Mouse (Mus musculus) kidney, embryonic 14.5 days (tissue): Measurements from ENCODE around the gene Bcl9l. TPM values are rescaled to one million over a fixed set of nuclear protein-coding genes. Genes with fewer than 3 reads are reported as not detected.

Source experiments
- ATAC-seq: fragments of 200-750 bp; cut with Nextera tagmentation; 2 replicates; pipeline ENCODE4 v1.8.0; 2017; ENCODE audit warnings: moderate number of reproducible peaks, mild to moderate bottlenecking, moderate TSS enrichment, moderate library complexity; ENCODE audit not compliant: low FRiP score, low TSS enrichment
- H3K27ac ChIP-seq: fragments of 300-500 bp; sonication (generic); 2 replicates; pipeline ENCODE4 v1.5.1; 2014; ENCODE audit warnings: low read depth, mild to moderate bottlenecking, low read length, moderate library complexity, mixed read lengths
- H3K27me3 ChIP-seq: fragments of 300-500 bp; sonication (generic); 2 replicates; pipeline ENCODE4 v1.6.1; 2014; ENCODE audit warnings: mild to moderate bottlenecking, low read length; ENCODE audit not compliant: control insufficient read depth, insufficient read depth
- H3K36me3 ChIP-seq: fragments of 300-500 bp; sonication (generic); 2 replicates; pipeline ENCODE4 v1.6.1; 2014; ENCODE audit warnings: low read length, mixed read lengths; ENCODE audit not compliant: control insufficient read depth, insufficient read depth
- H3K4me1 ChIP-seq: fragments of 300-500 bp; sonication (generic); 2 replicates; pipeline ENCODE4 v1.6.1; 2014; ENCODE audit warnings: low read length, mixed read lengths; ENCODE audit not compliant: control insufficient read depth, insufficient read depth
- H3K4me2 ChIP-seq: fragments of 300-500 bp; sonication (generic); replicated peaks from 2 replicates; pipeline ENCODE4 v1.6.1; 2014; ENCODE audit warnings: low read depth, mild to moderate bottlenecking, low read length
- H3K4me3 ChIP-seq: fragments of 300-500 bp; sonication (generic); 2 replicates; pipeline ENCODE4 v1.5.1; 2014; ENCODE audit warnings: mild to moderate bottlenecking, low read length
- H3K9ac ChIP-seq: fragments of 300-500 bp; sonication (generic); 2 replicates; pipeline ENCODE4 v1.6.1; 2014; ENCODE audit warnings: low read depth, mild to moderate bottlenecking, low read length, moderate library complexity
- H3K9me3 ChIP-seq: fragments of 300-500 bp; sonication (generic); 2 replicates; pipeline ENCODE4 v1.6.1; 2016; ENCODE audit warnings: low read length; ENCODE audit not compliant: control insufficient read depth
- WGBS: fragments of 180-500 bp; shearing (Covaris S2); extraction: QIAGEN DNeasy Blood & Tissue Kit; methylation state at CpG from one replicate; pipeline ENCODE4 v1.1.7; 2014; 5-methylcytosine and 5-hydroxymethylcytosine counted together
- polyA plus RNA-seq: library from polyadenylated mRNA; unstranded; fragments of >200 nt; fragmentation: Nextera tagmentation; extraction: Ambion mirVana; gene quantifications from 2 replicates; pipeline ENCODE4 v1.2.1, GENCODE M21; 2014

Gene Bcl9l
- polyA plus RNA-seq, 1 experiment from 2014 or later: 14.5 TPM

DNA sequence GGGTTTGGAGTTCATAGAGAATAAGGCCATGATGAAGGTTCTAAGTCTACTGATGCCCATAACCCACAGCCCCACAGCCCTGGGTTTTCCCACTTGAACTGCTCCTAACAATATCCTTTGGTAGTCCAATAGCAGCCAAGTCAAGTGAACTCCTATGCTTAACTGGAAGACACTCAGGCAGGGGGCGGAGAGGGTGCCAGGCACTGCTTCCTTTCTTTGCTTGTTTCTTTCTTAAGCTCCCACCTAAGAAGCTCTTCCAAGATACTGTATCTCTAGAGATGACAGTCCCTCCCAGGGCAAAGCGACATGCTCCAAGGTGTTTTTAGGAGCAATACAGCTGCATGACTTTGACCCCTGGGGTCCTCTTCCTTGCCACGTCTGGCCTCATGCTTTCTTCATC lies 42.4 kb downstream of the Bcl9l start:
- H3K4me2 ChIP-seq: no peak overlapping the region
- no peak overlapping the region for H3K9ac ChIP-seq
- ATAC-seq: no peak
- no peak overlapping the region for H3K27ac ChIP-seq
- no peak overlapping the region for H3K4me3 ChIP-seq
- H3K4me1 ChIP-seq: no peaks in the 10 kb centered on the region
- no peaks in the 10 kb centered on the region for H3K36me3 ChIP-seq
- WGBS: 74% methylated on average over 3 of the region's 3 CpGs
- no peaks in the 10 kb centered on the region for H3K9me3 ChIP-seq
- H3K27me3 ChIP-seq: no peaks in the 10 kb centered on the region

GRCm38 (mm10) chr9:44525589-44525988 lies 43.0 kb downstream of the Bcl9l start:
- no peak for ATAC-seq
- WGBS: 88% methylated on average over 8 of the region's 8 CpGs
- Histone ChIP-seq H3K27ac (no peak overlapping the region), H3K9ac (no peak overlapping the region), H3K4me2 (no peak overlapping the region), H3K4me1 (no peaks in the 10 kb centered on the region), H3K4me3 (no peak overlapping the region), H3K27me3 (no peaks in the 10 kb centered on the region), H3K9me3 (no peaks in the 10 kb centered on the region), H3K36me3 (no peaks in the 10 kb centered on the region)

- Histone ChIP-seq H3K27ac (no peak overlapping the region), H3K36me3 (no peaks in the 10 kb centered on the region), H3K27me3 (no peaks in the 10 kb centered on the region), H3K9me3 (no peaks in the 10 kb centered on the region), H3K9ac (no peak overlapping the region), H3K4me2 (no peak overlapping the region), H3K4me1 (no peaks in the 10 kb centered on the region), H3K4me3 (no peak overlapping the region)
- WGBS: 62% methylated on average over 9 of the region's 9 CpGs
- ATAC-seq: no peak
These were observed 43.9 kb downstream of the Bcl9l start for GRCm38 (mm10) chr9:44526337-44527112.

- no peaks in the 10 kb centered on the region for H3K27me3 ChIP-seq
- 54% methylated on average over 8 of the region's 8 CpGs for WGBS
These were observed 45.7 kb downstream of the Bcl9l start for GRCm38 (mm10) chr9:44528340-44528739.

GRCm38 (mm10) chr9:44532991-44533580 lies 50.5 kb downstream of the Bcl9l start:
- no peaks in the 10 kb centered on the region for H3K36me3 ChIP-seq
- H3K9ac ChIP-seq: no peak overlapping the region
- no peak for ATAC-seq
- H3K4me3 ChIP-seq: no peak overlapping the region
- no peaks in the 10 kb centered on the region for H3K27me3 ChIP-seq
- no peaks in the 10 kb centered on the region for H3K9me3 ChIP-seq
- no peak overlapping the region for H3K4me2 ChIP-seq
- no peak overlapping the region for H3K27ac ChIP-seq
- peaks cover 16% of the 10 kb centered on the region; the same call in 1 of the 2 replicates for H3K4me1 ChIP-seq
- 67% methylated on average over 6 of the region's 6 CpGs for WGBS

More at GRCm38 (mm10) chr9:44528340-44528739, 45.7 kb downstream of the Bcl9l start:
- H3K4me2 ChIP-seq: no peak overlapping the region
- no peaks in the 10 kb centered on the region for H3K36me3 ChIP-seq
- 0 out of 2 replicates have a peak, but pooled peaks cover 7% of the 10 kb centered on the region for H3K4me1 ChIP-seq
- H3K27ac ChIP-seq: no peak overlapping the region
- H3K9me3 ChIP-seq: no peaks in the 10 kb centered on the region
- no peak overlapping the region for H3K9ac ChIP-seq
- ATAC-seq: no peak
- no peak overlapping the region for H3K4me3 ChIP-seq

- no peak for ATAC-seq
- Histone ChIP-seq H3K4me3 (no peak overlapping the region), H3K27me3 (no peaks in the 10 kb centered on the region), H3K9me3 (no peaks in the 10 kb centered on the region), H3K27ac (no peak overlapping the region), H3K4me2 (no peak overlapping the region), H3K36me3 (no peaks in the 10 kb centered on the region), H3K9ac (no peak overlapping the region), H3K4me1 (peaks cover 12% of the 10 kb centered on the region; the same call in 1 of the 2 replicates)
- WGBS: 45% methylated on average over 19 of the region's 19 CpGs
These were observed 55.1 kb downstream of the Bcl9l start for GRCm38 (mm10) chr9:44537625-44538301.

DNA sequence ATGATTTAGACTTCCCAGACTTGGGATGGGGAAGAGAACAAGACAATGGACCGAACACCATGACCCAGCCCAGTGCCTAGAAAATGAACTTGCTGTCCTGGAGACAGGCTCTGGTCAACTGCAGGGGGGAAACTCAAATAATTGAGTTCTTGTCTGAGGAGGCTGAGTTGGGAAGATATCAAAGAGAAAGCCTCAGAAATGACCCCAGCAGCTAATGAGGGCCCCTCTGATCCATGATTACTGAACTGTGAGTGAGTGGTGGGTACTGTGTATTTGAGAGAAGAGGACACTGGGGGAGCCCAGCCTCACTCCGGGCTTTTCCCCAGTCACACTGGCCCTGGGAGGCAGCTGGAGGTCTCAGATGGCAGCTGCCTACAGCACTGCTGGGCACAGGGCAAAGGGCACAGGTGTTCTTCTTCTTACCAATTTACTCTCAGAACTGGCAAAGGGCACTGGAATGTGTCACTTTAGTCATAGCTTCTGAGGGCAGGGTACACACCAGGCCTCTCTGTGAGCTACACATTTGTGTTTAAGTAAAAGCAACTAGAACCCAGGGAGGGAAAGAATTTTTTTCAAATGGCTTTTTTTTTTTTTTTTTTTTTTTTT lies 57.3 kb downstream of the Bcl9l start:
- no peak for ATAC-seq
- no peak overlapping the region for H3K27ac ChIP-seq
- H3K9ac ChIP-seq: no peak overlapping the region
- peaks cover 9% of the 10 kb centered on the region; the same call in 1 of the 2 replicates for H3K4me1 ChIP-seq
- no peaks in the 10 kb centered on the region for H3K36me3 ChIP-seq
- no peaks in the 10 kb centered on the region for H3K27me3 ChIP-seq
- H3K9me3 ChIP-seq: no peaks in the 10 kb centered on the region
- no peak overlapping the region for H3K4me2 ChIP-seq
- no peak overlapping the region for H3K4me3 ChIP-seq
- WGBS: 57% methylated on average over 2 of the region's 2 CpGs

- ATAC-seq: no peak
- H3K36me3 ChIP-seq: no peaks in the 10 kb centered on the region
- H3K9ac ChIP-seq: no peak overlapping the region
- no peaks in the 10 kb centered on the region for H3K9me3 ChIP-seq
- H3K4me1 ChIP-seq: peaks cover 9% of the 10 kb centered on the region; the same call in 1 of the 2 replicates
- no peaks in the 10 kb centered on the region for H3K27me3 ChIP-seq
- no peak overlapping the region for H3K27ac ChIP-seq
- WGBS: 83% methylated on average over 3 of the region's 3 CpGs
- H3K4me2 ChIP-seq: no peak overlapping the region
- no peak overlapping the region for H3K4me3 ChIP-seq
These were observed 58.1 kb downstream of the Bcl9l start for GRCm38 (mm10) chr9:44540676-44541075.
